Mouse (Mus musculus): ENCODE measurements around the gene Hist1h2an.
"Not testable (repeated sequence)": the region's sequence is repeated elsewhere in the genome, so short reads cannot be mapped to it uniquely, and the experiment has no call there.

The Hist1h2an gene

GRCm38 (mm10) chr13:21783255-21783617 is 3.8 kb downstream of the Hist1h2an start, which contains the start of gene Hist1h3i:
Gene Hist1h3i (minus strand): TSS chr13:21783370.
- peak; percentile 89 for DNase-seq (ENCODE audit: low spot score)

- DNase-seq (ENCODE audit: low spot score): not testable (repeated sequence)
Observed at GRCm38 (mm10) chr13:21782361-21783254, 4.4 kb downstream of the Hist1h2an start.

DNA sequence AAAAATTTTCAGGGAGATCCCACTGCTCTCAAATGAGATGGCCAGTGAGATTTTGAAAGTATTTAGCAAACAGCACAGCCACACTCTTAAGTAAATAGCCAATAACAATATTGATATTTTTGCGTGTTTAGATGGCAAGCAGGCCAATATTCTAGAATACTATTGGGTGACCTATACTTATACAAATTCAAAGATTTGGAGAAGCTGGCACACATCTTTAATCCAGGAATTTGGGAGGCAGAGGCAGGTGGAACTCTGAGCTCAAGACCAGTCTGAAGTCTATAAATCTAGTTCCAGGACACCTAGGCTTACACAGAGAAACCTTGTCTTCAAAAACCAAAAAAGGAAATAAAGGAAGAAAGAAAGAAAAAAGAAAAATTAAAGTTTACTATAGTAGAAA is 5.4 kb downstream of the Hist1h2an start:
- DNase-seq (ENCODE audit: low spot score): no peak

DNA sequence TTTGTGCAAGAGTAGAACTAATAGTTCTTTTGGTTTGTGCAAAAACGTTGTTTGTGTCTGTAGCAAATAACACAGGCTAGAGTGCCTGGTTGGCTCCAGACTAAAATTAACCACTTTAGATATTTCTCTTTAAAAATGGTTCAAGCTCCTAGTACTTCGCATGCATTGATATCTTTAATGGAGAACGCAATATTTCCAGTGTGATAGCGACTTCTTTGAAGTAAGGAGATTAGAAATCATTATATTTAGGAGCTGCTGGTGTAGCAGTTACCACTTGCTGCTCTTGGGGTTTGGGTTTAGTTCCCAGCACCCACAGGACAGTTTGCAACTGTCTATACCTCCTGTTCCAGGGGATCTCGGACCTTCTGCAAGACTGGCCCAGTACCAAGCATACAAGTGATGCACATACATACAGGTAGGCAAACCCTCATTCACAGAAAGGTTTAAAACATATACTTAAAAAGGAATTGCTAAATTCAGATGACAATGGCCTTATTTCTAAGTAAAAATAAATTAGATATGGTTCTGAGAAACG is 5.9 kb downstream of the Hist1h2an start:
- DNase-seq (ENCODE audit: low spot score): no peak

- DNase-seq (ENCODE audit: low spot score): no peak
Observed at GRCm38 (mm10) chr13:21779767-21780731, 7.0 kb downstream of the Hist1h2an start, which contains the start of gene Hist1h1b. Gene Hist1h1b (minus strand): TSS chr13:21780625.

DNA sequence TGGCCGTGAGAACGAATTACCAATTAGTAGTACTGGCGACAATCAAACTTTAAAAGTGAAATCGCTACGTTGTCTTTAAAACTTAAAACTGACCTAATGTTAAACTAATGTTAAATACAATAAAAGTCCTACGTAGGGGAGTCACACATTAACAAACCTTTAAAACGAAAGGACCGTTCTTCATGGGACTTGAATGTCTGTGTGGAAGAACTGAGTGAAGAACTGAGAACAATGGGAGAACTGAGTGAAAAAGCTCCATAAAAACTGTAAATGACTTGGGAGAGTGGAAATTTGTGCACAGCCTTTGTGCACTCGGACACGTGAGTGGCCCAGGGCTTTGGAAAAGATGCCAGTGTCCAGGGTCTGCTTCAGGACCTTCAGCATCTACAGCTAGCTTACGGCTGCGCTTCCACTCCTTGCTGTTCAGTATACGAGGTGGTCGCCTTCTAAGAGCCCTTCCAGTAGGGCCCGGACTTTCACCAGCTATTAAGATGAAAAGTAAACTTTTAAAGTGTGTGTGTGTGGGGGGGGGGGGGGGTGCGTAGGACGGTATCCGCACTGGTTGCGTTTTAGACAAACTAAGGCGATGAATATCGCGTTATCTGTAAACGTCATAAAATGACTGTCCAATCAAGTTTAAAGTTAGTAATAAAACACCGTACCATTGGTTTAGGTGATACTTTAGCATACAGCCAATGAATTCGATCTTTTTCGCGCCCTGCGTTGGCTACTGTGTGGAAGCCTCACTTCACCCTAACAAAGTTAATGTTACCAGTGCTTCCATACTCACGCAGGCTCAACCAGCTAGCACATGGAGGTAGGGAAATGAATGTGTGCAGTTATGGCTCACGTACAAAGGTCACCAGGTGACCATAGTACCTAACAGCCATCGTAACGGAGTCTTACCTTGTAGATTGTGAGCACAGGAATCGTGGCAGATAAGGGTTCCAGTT is 7.9 kb downstream of the Hist1h2an start:
- DNase-seq (ENCODE audit: low spot score): peak; percentile 74

DNA sequence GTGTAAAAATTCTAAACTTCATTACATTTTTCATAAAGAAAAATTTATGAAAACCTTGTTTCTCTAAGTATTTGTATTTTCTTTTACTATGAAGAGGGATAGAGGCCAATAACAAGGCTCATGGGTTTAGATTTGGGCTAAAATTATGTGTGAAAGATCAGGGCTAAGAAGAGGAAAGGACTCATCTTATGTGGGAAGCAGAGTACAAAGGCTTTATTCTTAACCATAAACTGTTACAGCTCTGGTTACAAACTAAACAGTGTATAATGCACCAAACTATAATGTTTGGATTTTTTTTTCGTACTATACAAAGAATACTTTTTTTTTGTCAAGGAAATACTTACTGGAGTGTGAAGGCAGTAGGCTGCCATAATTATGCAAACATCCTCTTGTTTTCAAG is 31.3 kb downstream of the Hist1h2an start:
- no peak for DNase-seq (ENCODE audit: low spot score)

DNA sequence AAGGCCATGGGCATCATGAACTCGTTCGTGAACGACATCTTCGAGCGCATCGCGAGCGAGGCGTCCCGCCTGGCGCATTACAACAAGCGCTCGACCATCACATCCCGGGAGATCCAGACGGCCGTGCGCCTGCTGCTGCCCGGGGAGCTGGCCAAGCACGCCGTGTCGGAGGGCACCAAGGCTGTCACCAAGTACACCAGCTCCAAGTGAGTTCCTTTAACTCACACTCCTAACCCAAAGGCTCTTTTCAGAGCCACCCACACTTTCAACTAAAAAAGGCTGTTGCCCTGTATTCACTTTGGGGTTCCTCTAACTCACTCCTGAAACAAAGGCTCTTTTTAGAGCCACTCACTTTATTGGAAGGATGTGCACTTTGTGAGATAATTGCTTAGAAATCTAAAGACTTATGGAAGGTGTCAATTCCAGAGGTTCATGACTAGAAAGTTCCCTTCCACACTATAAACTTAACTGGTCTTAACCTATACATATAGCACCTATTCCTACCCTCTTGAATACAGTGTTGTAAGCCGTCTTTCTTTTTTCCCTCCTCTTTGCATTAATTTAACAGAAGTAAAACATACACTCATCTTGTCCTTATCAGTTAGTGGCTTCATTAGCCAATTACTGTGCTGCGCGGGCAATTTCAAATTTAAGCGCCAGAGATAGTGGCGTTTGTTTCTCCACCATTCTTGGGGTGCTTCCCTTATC is 32.6 kb downstream of the Hist1h2an start:
- not testable (repeated sequence) for DNase-seq (ENCODE audit: low spot score)

- DNase-seq (ENCODE audit: low spot score): peak; percentile 86
Observed at GRCm38 (mm10) chr13:21753524-21754285, 33.3 kb downstream of the Hist1h2an start, which contains the start of the genes Hist1h2ak and Hist1h2bn. Gene Hist1h2ak (minus strand): TSS chr13:21753827. Gene Hist1h2bn (plus strand): TSS chr13:21754123.

- DNase-seq (ENCODE audit: low spot score): no peak
Observed at GRCm38 (mm10) chr13:21753051-21753523, 33.9 kb downstream of the Hist1h2an start.

- no peak for DNase-seq (ENCODE audit: low spot score)
Observed at GRCm38 (mm10) chr13:21752356-21752755, 34.7 kb downstream of the Hist1h2an start.

DNA sequence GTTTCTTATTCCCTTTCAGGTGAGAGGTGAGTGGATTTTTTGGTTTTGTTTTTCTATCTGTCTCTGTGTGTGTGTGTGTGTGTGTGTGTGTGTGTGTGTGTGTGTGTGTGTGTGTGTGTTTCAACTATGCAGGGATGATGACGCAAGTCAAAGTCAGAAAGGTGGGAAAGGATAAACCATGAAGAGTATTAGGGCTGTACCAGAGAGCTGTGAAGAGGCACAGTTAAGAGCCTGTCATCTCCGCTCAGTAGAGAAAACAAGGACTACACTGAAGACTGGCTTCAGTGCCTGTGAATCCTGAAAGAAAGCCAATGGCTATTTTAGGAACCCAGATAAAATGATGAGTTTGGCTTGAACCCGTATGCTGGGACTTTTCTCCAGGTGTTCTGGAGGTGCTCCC is 35.2 kb downstream of the Hist1h2an start:
- DNase-seq (ENCODE audit: low spot score): no peak

DNA sequence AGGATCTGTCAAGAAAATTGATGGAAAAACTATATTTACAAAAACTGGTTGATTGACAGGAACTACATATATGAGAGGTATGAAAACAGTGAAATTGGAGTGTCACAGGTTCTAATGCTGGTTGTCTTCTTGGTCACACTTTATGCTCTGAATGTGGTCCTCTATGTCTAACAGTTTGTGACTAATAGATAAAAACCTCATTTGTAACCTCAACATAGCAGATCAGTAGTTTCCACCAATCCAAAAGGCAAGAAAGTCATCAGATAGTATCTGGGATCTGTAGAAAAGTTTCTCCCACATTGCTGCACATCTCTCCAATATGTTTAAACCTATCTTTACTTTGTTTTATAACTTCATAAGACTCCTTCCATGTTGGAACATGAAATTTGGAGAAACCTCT is 35.6 kb downstream of the Hist1h2an start:
- no peak for DNase-seq (ENCODE audit: low spot score)

DNA sequence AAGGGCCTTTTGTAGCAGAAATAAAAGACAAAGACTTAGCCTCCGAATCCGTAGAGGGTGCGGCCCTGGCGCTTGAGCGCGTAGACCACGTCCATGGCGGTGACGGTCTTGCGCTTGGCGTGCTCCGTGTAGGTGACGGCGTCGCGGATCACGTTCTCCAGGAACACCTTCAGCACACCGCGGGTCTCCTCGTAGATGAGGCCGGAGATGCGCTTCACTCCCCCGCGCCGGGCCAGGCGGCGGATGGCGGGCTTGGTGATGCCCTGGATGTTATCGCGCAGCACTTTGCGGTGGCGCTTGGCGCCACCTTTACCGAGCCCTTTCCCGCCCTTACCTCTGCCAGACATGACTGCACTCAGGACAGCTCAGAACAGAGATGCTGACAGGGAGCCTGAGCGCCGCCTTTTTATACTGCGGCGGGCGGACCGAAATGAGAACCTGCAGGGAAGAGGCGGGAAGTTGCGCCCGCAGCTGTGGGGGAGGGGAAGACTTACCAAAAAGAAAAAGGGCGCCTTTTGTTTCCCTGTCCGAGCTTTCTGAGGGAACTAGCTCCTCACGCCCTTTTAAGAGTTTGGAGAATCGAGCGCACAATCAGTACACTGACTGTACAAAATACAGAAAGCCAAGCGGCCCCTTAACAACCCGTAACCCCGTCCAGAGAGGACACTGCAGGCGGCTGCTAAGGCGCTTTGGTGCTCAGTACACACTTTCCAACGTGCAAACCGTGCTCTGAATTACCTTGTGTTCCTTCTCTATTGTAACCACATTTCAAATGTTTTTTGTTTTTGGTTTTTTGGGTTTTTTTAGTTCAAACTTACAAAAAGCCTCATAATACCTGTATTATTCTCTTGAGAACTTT is 36.6 kb downstream of the Hist1h2an start, which contains the start of gene Hist1h4k:
TSS of gene Hist1h4k (minus strand) at position 347 of the 859 bp plus-strand sequence.
- DNase-seq (ENCODE audit: low spot score): peak; percentile 90

GRCm38 (mm10) chr13:21749387-21750158 is 37.4 kb downstream of the Hist1h2an start:
- no peak for DNase-seq (ENCODE audit: low spot score)

GRCm38 (mm10) chr13:21745006-21745405 is 42.0 kb downstream of the Hist1h2an start:
- DNase-seq (ENCODE audit: low spot score): no peak
